Mouse (Mus musculus) spleen, postnatal 14 days (tissue): ENCODE measurements around the gene Unc5a.

Source experiments
- DNase-seq, 2 experiments: peaks; one replicate each; pipeline ENCODE4 v3.0.0; 2021 to 2022; ENCODE audit warnings: low spot score in 2 of 2

The Unc5a gene

DNA sequence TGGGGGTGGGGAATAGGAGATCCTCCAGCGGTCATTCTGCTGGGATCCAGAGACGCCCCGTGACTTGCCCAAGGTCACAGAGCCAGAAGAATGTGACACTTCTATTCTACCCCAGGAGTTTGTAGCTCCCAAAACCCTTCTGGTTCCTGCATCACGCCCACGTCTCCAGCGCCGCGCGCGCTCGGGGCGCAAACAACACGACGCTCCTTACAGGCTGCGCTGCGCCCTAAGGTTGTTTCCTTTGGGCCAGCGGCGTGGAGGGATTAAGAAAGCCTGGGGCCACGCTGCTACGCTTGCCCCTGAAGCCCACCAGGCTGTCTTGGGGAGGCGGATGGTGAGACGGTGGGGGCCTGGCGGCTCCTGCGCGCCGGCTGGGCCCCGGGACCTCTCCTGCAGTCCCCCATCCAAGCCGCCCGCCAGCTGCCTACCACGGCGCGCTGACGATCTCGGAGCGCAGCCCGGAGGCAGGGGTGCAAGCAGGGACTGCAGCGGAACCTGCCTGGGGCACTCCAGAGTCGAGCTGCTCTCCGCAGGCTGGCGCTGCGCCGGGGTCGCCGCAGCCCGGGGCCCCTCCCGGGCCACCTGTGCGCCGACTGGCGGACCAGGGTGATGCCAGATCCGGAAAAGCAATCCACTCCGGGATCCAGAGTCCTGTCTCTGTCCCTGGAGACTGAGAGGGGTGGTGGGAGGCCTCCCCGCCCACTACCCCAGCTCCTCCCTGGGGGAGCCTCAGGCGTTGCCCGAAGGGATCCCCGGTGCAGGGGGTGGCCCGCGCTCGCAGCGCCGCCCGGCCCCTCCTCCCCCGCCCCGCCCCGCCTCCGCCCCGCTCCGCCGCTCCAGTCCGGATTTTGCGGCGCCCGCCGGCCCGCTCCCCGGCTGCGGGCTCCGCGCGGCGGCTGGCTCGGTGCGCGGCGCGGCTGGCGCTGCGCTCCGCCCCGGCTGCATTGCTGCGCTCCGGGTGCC lies at the start of gene Unc5a:
Gene Unc5a (plus strand): TSS at position 881 of the 963 bp plus-strand sequence.
- no peak for DNase-seq

DNA sequence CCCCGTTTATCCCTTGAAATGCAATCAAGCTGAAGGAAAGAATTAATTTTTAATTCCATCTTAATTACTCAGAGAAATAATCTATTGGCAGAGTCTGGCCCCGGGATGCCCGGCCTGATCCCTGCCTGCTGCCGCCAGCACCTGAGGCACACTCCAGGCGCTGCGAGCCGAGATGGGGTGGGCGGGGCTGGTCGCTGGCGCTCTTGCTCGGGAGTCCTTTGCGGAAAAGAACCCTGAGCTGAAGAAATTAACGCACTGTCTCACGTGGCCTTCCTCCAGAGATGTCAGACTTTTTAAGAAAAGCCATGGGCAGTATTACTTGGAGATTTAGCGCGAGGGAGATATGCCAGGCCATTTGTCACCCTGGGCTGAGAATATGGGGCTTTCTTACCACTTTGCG lies 37.2 kb upstream of the Unc5a start:
- no peak for DNase-seq

DNA sequence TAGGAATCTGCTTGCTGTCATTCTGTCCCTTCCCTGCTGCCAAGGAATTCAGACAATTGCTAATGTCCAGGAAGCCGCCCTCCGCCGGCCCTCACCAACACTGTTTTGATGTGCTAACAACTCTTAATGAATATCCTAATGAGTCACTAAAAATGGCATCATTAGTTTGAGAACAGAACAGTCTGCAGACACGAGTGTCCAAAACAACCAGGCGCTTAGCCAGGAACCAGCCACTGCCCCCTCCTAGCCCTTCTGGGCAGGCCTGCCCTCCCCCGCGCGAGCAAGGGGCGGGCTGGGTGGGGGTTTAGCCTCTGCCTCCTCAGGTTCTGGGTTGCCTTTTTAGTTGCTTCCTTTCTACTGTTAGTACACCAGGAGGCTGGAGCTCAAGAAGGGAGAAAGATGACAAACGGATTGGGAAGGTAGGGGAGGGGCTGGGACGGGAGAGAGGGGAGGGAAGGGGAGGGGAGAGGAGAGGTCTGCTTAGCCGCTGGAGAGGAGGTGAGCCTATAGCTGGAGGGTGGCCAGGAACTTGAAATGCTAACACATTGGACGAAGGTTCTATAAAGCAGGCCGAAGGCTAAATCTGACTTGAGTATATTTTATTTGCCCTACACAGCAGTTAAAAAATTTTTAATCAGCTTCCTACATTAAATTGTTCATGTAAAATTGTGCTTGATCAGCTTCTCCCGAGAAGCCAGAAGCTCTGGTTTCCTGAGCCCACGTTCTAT lies 36.2 kb upstream of the Unc5a start:
- no peak for DNase-seq

DNA sequence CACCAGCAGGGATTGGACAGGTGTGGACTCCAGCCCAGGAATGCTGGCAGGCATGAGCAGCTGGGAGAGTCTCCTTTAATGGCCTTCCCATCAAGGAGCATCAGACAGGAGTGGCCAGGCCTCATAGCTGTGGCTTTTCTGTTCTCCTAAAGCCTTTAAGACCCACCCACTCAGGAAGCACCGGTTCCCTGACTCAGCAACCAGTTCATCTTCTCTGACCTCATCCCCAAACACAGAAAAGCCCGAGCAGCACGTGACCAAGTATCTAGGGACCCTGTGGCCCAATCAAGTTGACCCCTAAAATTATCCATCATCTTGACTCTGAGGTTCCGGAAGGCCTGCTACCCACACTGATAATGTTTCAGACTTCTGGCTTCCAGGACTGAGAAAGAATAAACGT lies 32.6 kb upstream of the Unc5a start:
- DNase-seq = no peak

DNA sequence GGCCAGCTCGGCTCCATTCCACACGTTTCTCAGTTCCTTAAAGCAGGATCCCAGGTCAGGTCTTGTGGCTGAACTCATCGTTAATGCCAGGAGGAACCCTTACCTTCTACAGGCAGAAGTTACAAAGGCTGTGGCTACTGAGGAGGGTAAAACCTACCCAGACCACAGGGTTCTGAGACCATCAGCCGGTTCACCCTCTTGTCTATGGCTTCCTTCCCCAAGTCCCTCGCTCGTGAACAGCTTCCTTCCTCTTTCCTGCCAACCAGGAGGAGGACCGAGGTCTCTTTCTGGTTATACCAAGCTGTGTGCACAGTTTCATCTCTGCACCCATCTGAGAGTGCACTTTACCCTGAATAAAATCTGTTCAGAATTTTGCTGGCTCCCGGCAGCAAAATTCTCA lies 30.3 kb upstream of the Unc5a start:
- no peak for DNase-seq

DNA sequence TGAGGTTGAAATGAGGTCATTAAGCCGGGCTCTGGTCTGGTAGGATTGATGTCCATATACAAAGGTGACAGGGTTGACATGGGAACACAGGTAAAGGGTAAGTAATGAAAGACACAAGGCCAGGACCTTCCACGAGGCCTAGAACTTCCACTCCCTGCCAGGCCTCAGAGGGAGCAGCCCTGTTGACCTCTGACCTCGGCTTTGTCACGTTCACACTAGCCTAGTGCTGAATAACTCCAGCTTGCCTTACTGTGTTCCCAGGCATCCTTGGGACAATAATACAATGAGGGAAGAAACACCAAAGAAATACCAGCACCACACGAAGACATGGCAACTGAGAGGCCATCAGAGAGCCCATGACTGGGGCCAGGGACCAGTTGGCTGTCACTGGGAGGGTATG lies 29.5 kb upstream of the Unc5a start:
- no peak for DNase-seq

DNA sequence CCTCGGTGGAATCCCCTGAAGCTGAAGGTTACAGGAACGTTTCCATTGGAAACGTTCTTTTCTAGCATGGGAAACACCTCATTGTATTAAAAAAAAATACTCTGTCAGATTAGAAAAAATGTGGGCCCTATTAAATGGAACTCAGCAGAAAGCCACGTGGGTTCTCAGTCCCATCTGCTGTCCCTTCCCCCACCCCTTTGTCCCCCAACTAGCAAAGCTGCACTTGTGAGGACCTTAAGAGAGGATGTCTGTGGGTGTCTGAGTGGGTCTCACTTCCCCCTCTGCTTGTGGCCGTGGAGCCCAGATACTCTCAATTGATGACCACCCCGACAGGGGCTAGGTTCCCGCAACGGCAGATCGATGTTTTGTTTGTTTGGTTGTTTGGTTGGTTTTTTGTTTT lies 27.5 kb upstream of the Unc5a start:
- DNase-seq = no peak

DNA sequence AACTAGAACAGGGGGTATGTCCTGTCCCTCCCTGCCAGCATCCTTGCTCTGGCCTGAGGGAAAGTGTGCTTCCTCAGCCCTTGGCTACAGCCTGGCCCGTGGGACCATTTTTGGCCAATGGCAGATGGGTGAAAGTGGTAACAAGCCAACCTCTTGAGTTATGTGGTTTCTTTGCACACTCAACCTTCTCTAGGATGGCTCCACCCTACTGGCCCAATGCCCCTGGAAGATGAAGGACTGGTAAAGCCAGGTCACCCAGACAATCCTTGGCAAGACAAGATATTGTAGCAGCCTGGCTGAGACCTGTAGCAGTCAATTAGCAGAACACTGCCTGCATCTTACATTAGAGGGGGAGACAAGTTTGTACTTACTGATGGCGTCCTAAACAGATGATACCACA lies 25.5 kb upstream of the Unc5a start:
- no peak for DNase-seq

DNA sequence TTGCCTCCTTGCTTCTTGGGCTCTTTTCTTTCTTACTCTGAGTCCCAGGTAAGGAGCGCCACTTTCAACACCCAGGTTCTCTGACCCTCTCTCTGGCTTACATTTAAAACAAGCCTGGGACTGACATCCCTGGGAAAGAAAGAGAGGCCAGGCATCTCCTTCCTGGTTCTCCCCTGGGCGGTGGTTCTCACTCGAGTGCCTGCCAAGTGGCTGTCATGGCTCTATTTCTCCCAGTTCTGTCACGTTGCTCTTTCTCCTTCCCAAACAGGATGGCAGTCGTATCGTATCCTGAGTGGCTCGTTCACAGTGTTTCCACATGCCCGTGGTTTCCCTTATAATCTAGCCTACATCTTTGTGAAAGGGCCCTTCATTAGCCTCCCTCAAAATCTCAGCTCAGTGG lies 23.7 kb upstream of the Unc5a start:
- DNase-seq = no peak

DNA sequence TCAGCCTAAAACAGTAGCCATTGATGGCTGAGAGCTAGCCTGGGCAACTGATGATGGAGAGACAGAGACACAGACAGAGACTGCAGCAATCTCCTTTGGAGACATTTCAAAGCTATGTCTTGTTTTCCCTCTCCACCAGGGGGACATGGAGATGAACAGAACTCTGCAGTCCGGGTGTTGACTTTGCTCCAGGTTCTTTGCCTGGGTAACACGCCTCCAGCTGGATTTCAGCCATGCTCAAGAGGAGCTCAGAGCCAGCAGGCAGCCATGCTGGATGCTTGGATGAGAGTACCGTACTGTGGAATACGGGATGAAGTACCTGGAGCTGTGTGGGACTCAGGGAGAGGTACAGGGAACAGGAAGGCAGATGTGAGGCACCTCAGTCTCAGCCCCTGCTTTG lies 22.6 kb upstream of the Unc5a start:
- no peak for DNase-seq

DNA sequence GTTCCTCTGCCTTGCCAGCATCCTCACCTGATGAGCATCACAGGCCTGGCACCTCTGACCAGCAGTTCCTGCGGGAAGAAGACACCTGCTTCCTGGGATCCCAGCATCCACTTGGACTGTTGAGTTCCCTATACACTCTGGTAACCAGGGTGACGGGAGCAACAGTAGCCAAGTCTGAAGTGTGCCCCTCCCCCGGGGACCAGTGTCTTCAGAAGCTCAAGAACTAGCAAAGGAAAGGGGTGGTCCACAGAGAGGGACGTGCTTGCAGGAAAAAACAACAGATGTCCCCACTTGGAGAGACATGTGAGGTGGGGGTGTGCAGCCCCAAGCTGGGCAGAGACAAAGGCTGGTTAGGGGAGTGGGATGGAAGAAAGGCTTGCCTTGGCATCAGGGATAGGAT lies 19.1 kb upstream of the Unc5a start:
- DNase-seq = no peak

DNA sequence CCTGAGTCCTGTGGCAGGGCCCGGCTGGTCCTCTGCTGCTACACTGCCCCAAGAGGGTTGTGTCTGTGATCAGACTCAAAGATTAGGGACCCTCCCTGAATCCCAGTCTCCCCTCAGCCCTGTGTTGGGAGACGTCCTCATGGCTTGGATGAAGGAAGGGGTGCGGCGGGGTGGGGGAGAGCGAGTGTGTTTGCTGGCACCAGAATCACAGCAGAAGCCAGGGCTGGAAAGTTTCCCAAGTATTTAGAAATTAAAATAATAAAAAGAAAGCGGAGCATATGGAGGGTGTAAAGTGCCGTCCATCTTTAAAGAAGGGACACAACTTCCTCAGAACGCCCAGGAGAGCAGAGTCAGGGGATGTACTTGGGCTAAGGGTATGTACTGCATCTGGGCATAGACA lies 14.3 kb upstream of the Unc5a start:
- DNase-seq = no peak

DNA sequence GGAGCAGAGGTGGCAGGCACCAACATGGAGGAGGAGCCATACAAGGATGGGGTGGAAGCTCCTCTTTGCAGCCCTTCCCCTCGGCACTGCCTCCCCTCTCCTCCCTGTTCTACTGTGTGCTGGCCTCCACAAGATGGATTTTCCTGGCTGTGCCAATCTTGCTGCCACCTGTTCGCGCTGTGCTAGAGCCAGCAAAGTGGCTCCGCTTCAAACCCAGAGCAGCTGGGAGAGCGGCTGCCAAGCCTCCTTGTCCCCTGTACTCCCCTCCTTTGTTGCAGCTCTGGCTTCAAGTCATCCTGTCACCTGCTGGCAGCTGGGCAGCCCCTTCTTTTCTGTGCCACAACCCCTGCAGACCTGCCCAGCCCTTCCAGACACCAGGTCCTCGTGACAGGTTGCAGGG lies 13.0 kb upstream of the Unc5a start:
- no peak for DNase-seq

DNA sequence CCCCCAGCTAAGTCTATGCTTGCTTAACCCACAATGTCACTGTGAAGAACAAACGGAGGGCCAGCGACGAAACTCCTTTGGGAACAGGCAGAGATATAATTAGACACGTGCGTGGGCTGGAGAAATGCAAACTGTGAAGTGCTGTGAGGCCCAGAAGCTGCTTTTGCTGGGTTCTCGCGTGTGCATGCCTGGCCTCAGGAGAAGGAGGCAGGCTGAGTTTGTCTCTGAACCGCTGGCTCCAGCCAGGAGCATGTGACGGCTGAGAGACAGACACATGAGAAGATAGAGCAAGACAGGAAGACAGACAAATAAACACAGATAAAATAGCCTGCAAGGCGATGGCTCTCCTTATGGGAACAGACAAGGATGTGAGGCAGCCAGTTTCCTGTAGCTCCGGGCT lies 11.3 kb upstream of the Unc5a start:
- no peak for DNase-seq

DNA sequence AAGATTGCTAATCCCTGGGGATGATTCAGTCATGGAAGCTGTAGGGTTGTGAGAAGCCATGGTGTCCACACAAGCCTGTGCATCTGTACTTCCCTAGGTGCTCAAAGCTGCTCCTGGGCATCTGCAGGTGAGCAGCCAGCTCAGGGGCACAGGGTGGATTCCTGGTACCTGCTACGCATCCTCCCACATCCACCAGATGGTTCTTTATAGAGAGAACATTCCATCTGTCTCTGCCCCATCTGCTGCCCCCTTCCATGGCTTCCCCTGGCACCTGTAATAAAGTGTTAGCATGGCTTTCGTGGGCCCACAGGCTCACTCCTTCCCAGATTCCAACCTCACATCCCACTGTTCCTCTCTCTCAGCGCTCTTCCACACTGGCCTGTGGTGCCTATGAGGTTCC lies 10.7 kb upstream of the Unc5a start:
- DNase-seq = no peak

DNA sequence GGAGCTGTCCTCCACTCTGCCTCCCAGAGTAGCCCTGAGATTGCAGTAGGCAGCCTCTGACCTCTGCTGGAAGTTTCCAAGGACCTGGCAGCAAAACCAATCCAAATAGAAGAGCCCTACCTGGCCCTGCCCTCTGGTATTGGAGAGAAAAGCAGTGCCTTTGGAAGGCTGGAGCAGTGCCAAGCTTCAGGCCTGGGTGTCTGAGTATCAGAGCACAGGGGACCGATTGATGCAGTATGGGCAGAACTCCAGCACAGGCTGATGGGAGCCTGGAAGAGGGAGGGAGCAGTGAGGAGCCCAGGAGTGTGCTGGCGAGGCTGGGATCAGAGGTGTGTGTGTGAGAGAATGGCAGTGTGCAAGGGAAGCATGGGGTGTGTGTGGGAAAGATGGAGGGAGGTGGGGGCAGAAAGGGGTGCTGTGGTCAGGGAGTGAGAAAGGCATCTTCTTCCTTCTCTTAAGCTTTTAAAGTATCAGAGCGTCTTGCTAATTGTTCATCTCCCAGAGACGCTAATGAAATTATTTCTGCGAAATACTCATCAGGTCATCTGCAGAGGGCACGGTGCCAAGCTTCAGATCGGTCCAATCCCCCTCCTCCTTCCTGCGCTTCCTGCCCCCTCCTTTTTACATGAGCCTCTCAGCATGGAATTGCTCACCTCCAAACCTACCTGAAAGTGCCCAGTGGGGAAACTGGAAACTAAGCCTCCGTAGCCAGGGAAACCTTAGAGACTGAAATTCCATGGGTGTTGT lies 4.6 kb upstream of the Unc5a start:
- no peak for DNase-seq

DNA sequence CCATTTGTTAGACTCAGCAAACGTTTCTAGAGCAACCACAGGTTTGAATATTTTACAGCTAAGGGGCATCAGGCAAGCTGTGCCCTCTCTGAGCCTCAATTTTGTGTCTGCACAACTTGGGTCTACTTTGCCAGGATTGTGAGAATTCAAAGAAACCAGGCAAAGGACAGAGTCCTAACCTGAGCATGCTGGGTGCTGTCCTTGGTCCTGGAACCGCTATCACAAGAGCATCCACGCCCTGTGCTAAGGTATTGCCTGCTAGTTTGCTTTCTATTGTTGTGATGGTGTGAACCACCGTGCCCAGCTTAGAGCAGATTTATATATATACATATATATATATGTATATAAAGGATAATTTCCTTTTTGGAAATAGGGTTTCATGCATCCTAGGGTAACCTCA lies 3.9 kb upstream of the Unc5a start:
- DNase-seq = no peak

DNA sequence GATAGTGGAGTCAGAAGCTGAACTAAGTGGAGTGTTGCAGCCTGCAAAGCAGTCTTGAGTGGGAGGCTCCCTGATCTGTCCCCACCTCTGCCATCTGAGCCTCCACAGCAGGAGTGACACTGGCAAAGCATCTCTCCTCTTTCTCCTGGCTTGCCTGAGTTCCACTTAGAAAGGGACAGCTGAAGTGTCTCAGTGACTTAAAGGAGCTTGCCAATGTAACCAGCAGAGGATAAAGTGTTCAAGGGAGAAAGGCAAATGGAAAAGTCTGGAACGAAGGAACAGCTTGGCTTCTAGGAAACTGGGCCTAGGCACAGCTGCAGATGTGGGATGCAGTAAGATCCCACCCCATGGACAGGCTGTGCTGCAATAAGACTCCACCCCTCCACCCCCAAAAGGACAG lies 2.8 kb upstream of the Unc5a start:
- no peak for DNase-seq

DNA sequence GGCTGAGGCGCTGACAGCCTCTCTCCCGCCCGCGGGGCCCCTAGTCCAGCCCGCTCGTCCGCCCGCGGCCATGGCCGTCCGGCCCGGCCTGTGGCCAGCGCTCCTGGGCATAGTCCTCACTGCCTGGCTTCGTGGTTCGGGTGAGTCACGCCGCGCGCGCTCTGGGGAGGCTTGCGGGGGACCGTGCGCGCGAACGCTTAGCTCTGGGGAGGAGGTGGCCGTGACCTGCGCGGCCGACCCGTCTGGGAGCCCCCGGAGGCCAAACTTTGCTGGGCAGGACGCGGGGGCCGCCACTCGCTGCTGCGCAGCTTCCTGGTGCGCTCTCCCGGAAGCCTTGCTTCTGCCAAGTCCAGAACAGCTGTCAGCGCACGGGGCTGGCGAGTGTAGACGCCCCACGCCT lies 381 bp downstream of the Unc5a start:
- DNase-seq = no peak

DNA sequence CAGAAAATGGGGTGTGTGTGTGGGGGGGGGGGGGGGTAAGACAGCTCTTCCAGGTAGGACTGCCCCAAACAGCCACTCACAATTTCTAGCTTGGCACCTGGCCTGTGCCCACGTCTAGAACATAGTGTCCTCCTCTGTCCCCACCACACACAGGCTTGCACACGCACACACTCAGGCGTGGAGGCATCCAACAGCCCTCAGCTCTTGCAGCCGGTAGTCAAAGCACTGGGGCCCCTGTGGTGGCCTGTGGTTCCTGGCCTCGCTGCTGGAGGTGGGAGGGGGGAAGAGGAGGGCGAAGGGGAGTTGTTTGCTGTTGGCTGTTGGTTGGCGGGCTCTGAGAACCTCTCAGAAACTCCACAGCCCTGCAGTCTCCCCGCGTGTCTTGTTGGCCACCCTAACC lies 920 bp downstream of the Unc5a start:
- no peak for DNase-seq

DNA sequence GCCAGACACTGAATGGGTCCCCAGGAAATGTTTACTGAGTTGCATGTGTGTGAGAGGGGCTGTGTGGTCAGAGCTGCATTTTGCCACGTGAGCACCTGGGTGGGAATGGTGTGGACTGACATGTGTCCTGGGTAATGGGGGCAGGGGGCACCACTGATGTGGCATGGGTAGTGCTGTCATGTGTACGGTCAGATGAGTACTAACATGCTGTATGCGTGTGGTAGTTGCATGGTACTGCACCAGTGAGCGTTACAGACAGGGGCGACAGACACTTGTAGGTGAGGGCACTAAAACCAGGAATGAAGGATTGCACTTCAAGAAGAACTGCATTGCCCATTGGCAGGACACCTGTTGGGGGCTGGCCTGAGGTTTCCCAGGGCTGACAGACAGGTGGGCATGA lies 2.0 kb downstream of the Unc5a start:
- DNase-seq = no peak

DNA sequence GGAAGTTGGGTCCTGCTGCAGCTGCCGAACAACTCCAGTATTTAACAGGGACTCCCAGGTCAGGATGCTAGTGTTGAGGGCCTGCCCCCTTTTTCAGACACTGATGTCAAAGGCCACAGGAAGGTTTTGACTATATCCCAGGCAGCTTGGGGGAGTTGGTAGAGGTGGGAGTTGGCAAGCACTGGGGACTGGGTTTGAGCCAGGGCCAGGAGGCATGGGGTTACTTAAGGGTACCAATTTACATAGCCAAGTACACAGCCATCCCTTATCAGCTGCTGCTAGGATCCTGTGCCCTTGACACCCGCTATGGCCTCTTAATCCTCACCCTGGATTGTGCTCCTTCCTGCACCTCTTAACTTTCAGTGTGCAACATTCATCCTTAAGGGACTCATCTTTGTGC lies 5.5 kb downstream of the Unc5a start:
- no peak for DNase-seq
